Mouse (Mus musculus) MEL (cell line): ENCODE results near the gene Snx29. TPM values are rescaled to one million over a fixed set of nuclear protein-coding genes. Genes with fewer than 3 reads are reported as not detected.

Experiments
- DNase-seq: peaks from one replicate; pipeline ENCODE4 v3.0.0; 2011; ENCODE audit warnings: low read depth, low spot score
- H3K27ac ChIP-seq: 2 replicates; pipeline ENCODE4 v1.5.1; 2012; ENCODE audit warnings: low read depth, mild to moderate bottlenecking, control low read depth, low read length, moderate library complexity; ENCODE audit not compliant: control insufficient read depth
- H3K27me3 ChIP-seq, 2 experiments: fragments of 150-350 bp in 1 of 2; sonication (generic) in 1 of 2; 2 replicates each; pipeline ENCODE4 v1.6.1; 2012; ENCODE audit warnings: low read length in 2 of 2, mild to moderate bottlenecking in 2 of 2, improper control_type of control experiment in 1 of 2, moderate library complexity in 1 of 2; ENCODE audit not compliant: insufficient read depth in 2 of 2, control insufficient read depth in 1 of 2
- H3K36me3 ChIP-seq, 2 experiments: 2 replicates each; pipeline ENCODE4 v1.6.1; 2012 to 2014; ENCODE audit warnings: low read length in 2 of 2, improper control_type of control experiment in 1 of 2, inconsistent platforms in 1 of 2, mild to moderate bottlenecking in 1 of 2; ENCODE audit not compliant: insufficient read depth in 2 of 2, control insufficient read depth in 1 of 2
- H3K4me1 ChIP-seq, 2 experiments: fragments of 150-350 bp in 1 of 2; sonication (generic) in 1 of 2; 2 replicates each; pipeline ENCODE4 v1.6.1; 2012; ENCODE audit warnings: low read length in 2 of 2, improper control_type of control experiment in 1 of 2, mild to moderate bottlenecking in 1 of 2; ENCODE audit not compliant: insufficient read depth in 2 of 2, control insufficient read depth in 1 of 2
- H3K4me3 ChIP-seq, 2 experiments: fragments of 150-350 bp in 1 of 2; sonication (generic) in 1 of 2; 2 replicates each; pipeline ENCODE4 v1.5.1; 2012; ENCODE audit warnings: low read depth in 2 of 2, low read length in 2 of 2, mild to moderate bottlenecking in 2 of 2, moderate library complexity in 2 of 2, control low read depth in 1 of 2, improper control_type of control experiment in 1 of 2; ENCODE audit not compliant: control insufficient read depth in 1 of 2, insufficient read depth in 1 of 2
- H3K79me2 ChIP-seq: 2 replicates; pipeline ENCODE4 v1.6.1; 2012; ENCODE audit warnings: mild to moderate bottlenecking, low read length, moderate library complexity; ENCODE audit not compliant: control insufficient read depth, poor library complexity, insufficient read depth
- H3K9ac ChIP-seq: 2 replicates; pipeline ENCODE4 v1.6.1; 2012; ENCODE audit warnings: low read depth, mild to moderate bottlenecking, control low read depth, low read length, moderate library complexity; ENCODE audit not compliant: control insufficient read depth, poor library complexity, severe bottlenecking
- H3K9me3 ChIP-seq: fragments of 150-350 bp; sonication (generic); replicated peaks from 2 replicates; pipeline ENCODE4 v1.6.1; 2012; ENCODE audit warnings: mild to moderate bottlenecking, low read length, improper control_type of control experiment, moderate library complexity; ENCODE audit not compliant: insufficient read depth
- BHLHE40 ChIP-seq: IDR thresholded peaks from 2 replicates; pipeline ENCODE4 v1.6.1; 2012; ENCODE audit warnings: low read depth, mild to moderate bottlenecking, inconsistent platforms, low read length, improper control_type of control experiment, borderline replicate concordance
- CHD1 ChIP-seq: IDR thresholded peaks from 2 replicates; pipeline ENCODE4 v1.6.1; 2012; ENCODE audit warnings: low read depth, mild to moderate bottlenecking, inconsistent platforms, low read length, improper control_type of control experiment
- CHD2 ChIP-seq: IDR thresholded peaks from 2 replicates; pipeline ENCODE4 v1.6.1; 2011; ENCODE audit warnings: low read length, improper control_type of control experiment
- E2F4 ChIP-seq: IDR thresholded peaks from 2 replicates; pipeline ENCODE4 v1.6.1; 2011; ENCODE audit warnings: low read depth, low read length, improper control_type of control experiment, borderline replicate concordance
- ELF1 ChIP-seq: IDR thresholded peaks from 2 replicates; pipeline ENCODE4 v1.6.1; 2014; ENCODE audit warnings: low read depth, mild to moderate bottlenecking, inconsistent platforms, low read length, improper control_type of control experiment, moderate library complexity
- EP300 ChIP-seq, 2 experiments: IDR thresholded peaks; 2 replicates each; pipeline ENCODE4 v1.6.1; 2011; ENCODE audit warnings: improper control_type of control experiment in 2 of 2, low read length in 2 of 2, low read depth in 1 of 2, mild to moderate bottlenecking in 1 of 2
- ETS1 ChIP-seq: IDR thresholded peaks from 2 replicates; pipeline ENCODE4 v1.6.1; 2012; ENCODE audit warnings: low read depth, mild to moderate bottlenecking, inconsistent platforms, low read length, improper control_type of control experiment, moderate library complexity
- HCFC1 ChIP-seq: IDR thresholded peaks from 2 replicates; pipeline ENCODE4 v1.6.1; 2012; ENCODE audit warnings: low read depth, mild to moderate bottlenecking, inconsistent platforms, low read length, improper control_type of control experiment, moderate library complexity
- JUND ChIP-seq: IDR thresholded peaks from 2 replicates; pipeline ENCODE4 v1.6.1; 2011; ENCODE audit warnings: low read depth, mild to moderate bottlenecking, improper control_type of control experiment, low read length
- KAT2A ChIP-seq: conservative IDR thresholded peaks from 2 replicates; pipeline ENCODE4 v1.6.1; 2012; ENCODE audit warnings: low read depth, low read length, improper control_type of control experiment, inconsistent platforms
- MYC ChIP-seq: IDR thresholded peaks from 2 replicates; pipeline ENCODE4 v1.6.1; 2011; ENCODE audit warnings: low read depth, mild to moderate bottlenecking, low read length, improper control_type of control experiment, moderate library complexity
- NELFE ChIP-seq: IDR thresholded peaks from 2 replicates; pipeline ENCODE4 v1.6.1; 2011; ENCODE audit warnings: low read depth, low read length, improper control_type of control experiment
- NRF1 ChIP-seq: IDR thresholded peaks from 2 replicates; pipeline ENCODE4 v1.6.1; 2014; ENCODE audit warnings: low read depth, mild to moderate bottlenecking, inconsistent platforms, low read length, improper control_type of control experiment, moderate library complexity; ENCODE audit not compliant: poor library complexity, insufficient read depth, severe bottlenecking
- POLR2A ChIP-seq, 2 experiments: IDR thresholded peaks; 2 replicates each; pipeline ENCODE4 v1.6.1; 2011 to 2012; ENCODE audit warnings: low read length in 2 of 2, mild to moderate bottlenecking in 2 of 2, control low read depth in 1 of 2, improper control_type of control experiment in 1 of 2, low read depth in 1 of 2, moderate library complexity in 1 of 2; ENCODE audit not compliant: control insufficient read depth in 1 of 2, insufficient read depth in 1 of 2, poor library complexity in 1 of 2
- RAD21 ChIP-seq: IDR thresholded peaks from 2 replicates; pipeline ENCODE4 v1.6.1; 2011; ENCODE audit warnings: mild to moderate bottlenecking, low read depth, low read length, improper control_type of control experiment
- SIN3A ChIP-seq: IDR thresholded peaks from 2 replicates; pipeline ENCODE4 v1.6.1; 2012; ENCODE audit warnings: low read length, improper control_type of control experiment, inconsistent platforms
- SMC3 ChIP-seq: IDR thresholded peaks from 2 replicates; pipeline ENCODE4 v1.6.1; 2011; ENCODE audit warnings: low read depth, low read length, improper control_type of control experiment
- TAL1 ChIP-seq: IDR thresholded peaks from 2 replicates; pipeline ENCODE4 v1.6.1; 2012; ENCODE audit warnings: mild to moderate bottlenecking, inconsistent platforms, low read length, moderate library complexity, mixed read lengths
- USF1 ChIP-seq: IDR thresholded peaks from 2 replicates; pipeline ENCODE4 v1.6.1; 2014; ENCODE audit warnings: low read depth, mild to moderate bottlenecking, inconsistent platforms, low read length, improper control_type of control experiment, moderate library complexity
- USF2 ChIP-seq, 2 experiments: IDR thresholded peaks; 2 replicates each; pipeline ENCODE4 v1.6.1; 2011 to 2012; ENCODE audit warnings: improper control_type of control experiment in 2 of 2, low read length in 2 of 2, borderline replicate concordance in 1 of 2, inconsistent platforms in 1 of 2, low read depth in 1 of 2, mild to moderate bottlenecking in 1 of 2; ENCODE audit not compliant: insufficient read depth in 1 of 2
- ZC3H11A ChIP-seq: IDR thresholded peaks from 2 replicates; pipeline ENCODE4 v1.6.1; 2012; ENCODE audit warnings: low read depth, mild to moderate bottlenecking, inconsistent platforms, low read length, improper control_type of control experiment
- ZKSCAN1 ChIP-seq: IDR thresholded peaks from 2 replicates; pipeline ENCODE4 v1.6.1; 2012; ENCODE audit warnings: low read depth, mild to moderate bottlenecking, inconsistent platforms, low read length, improper control_type of control experiment, moderate library complexity
- polyA plus RNA-seq, 2 experiments: library from polyadenylated mRNA; stranded (reverse) in 1 of 2; unstranded in 1 of 2; fragments of >175 nt in 1 of 2; fragments of >200 nt in 1 of 2; gene quantifications; 2 replicates each; pipeline versions ENCODE4 v1.2.1 to v1.2.4; 2012; ENCODE audit warnings: low replicate concordance in 2 of 2, low read depth in 1 of 2; ENCODE audit not compliant: insufficient read length in 2 of 2, insufficient read depth in 1 of 2, missing spikeins in 1 of 2
- total RNA-seq: library from RNA; depleted of rRNA; stranded (reverse); fragments of 300-350 nt; gene quantifications from 2 replicates; pipeline ENCODE4 v1.2.3, GENCODE M21; 2012

The Snx29 gene
- total and polyA plus RNA-seq, 3 experiments, result 0.72 to 0.73 TPM; not detected in 1

DNA sequence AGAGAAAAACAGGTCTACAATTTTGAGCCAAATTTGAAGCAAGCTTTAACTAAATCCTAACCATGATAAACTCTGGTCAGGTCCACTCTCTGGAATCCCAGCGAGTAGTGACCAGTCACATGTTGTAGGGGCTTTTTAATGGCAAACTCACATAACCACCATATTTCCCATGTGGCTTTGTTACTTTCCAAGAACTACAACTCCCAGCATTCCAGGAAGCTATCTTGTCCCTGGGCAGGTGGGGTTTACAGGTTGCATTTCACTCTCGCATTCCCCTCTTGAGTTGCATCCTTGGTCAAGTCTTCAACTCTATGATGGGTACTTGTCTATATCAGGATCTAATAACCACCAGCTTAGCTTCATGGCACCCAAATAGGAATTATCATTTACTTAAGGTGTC, 17.2 kb upstream of the Snx29 start:
- Histone ChIP-seq H3K27ac (no peak overlapping the region), H3K4me1 (no peaks in the 10 kb centered on the region), H3K36me3 (no peaks in the 10 kb centered on the region), H3K9ac (no peak overlapping the region), H3K4me3 (no peak overlapping the region), H3K27me3 (no peaks in the 10 kb centered on the region), H3K9me3 (no peaks in the 10 kb centered on the region), H3K79me2 (no peaks in the 10 kb centered on the region)
- DNase-seq, result no peak
- TF ChIP-seq EP300 (IDR thresholded peaks at IDR 0.05; ENCODE audit: low read depth in 1 of 2, low read length in 2 of 2), result no peak
- no peak for TF ChIP-seq ZC3H11A
- no peak for TF ChIP-seq BHLHE40
- no peak for TF ChIP-seq ELF1
- no peak for TF ChIP-seq NELFE
- no peak for TF ChIP-seq ETS1
- TF ChIP-seq ZKSCAN1, result no peak
- no peak for TF ChIP-seq CHD1
- TF ChIP-seq USF2 (IDR thresholded peaks at IDR 0.05; ENCODE audit: borderline replicate concordance in 1 of 2, insufficient read depth in 1 of 2, low read depth in 1 of 2, low read length in 2 of 2), result no peak
- no peak for TF ChIP-seq HCFC1
- TF ChIP-seq RAD21, result no peak
- no peak for TF ChIP-seq MYC

- Histone ChIP-seq H3K4me3 (no peak within 1 kb of the TSS), H3K79me2 (no peaks in the 10 kb centered on the region), H3K9me3 (no peaks in the 10 kb centered on the region), H3K27ac (no peak within 1 kb of the TSS), H3K9ac (no peak within 1 kb of the TSS), H3K27me3 (peaks cover 0 to 1% of the 10 kb centered on the region in 2 experiments; a peak in 1 of 4 replicates), H3K4me1 (peaks cover 2 to 8% of the 10 kb centered on the region in 2 experiments), H3K36me3 (peaks cover 0 to 6% of the 10 kb centered on the region in 2 experiments; a peak in 2 of 4 replicates)
- DNase-seq, result no peak
- TF ChIP-seq JUND (no peak), CHD2 (no peak), POLR2A (IDR thresholded peaks at IDR 0.05; ENCODE audit: control insufficient read depth in 1 of 2, insufficient read depth in 1 of 2, low read depth in 1 of 2, low read length in 2 of 2, poor library complexity in 1 of 2) (no peak), KAT2A (no peak), MYC (no peak), ELF1 (no peak), SIN3A (no peak), E2F4 (no peak), USF1 (no peak), ZC3H11A (no peak), NRF1 (no peak), TAL1 (no peak), SMC3 (no peak)
Measured at GRCm38 (mm10) chr16:11313512-11313911, 9.2 kb upstream of the Snx29 start, which contains the start of gene Tnfrsf17. Tnfrsf17 (plus strand) TSS chr16:11313812.
